Mouse (Mus musculus) spleen, adult 2 months (tissue): Measurements from ENCODE around the gene Gm4881.

ENCODE experiments used
- CTCF ChIP-seq: fragments of 200-500 bp; IDR thresholded peaks from 2 replicates; pipeline ENCODE4 v1.5.1; 2011; ENCODE audit warnings: mild to moderate bottlenecking, inconsistent platforms; ENCODE audit not compliant: insufficient read depth, insufficient read length, insufficient replicate concordance; ENCODE audit errors: extremely low read depth
- POLR2A ChIP-seq: fragments of 200-500 bp; IDR thresholded peaks from 2 replicates; pipeline ENCODE4 v1.6.1; 2011; ENCODE audit warnings: low read depth, low read length, inconsistent platforms

GRCm38 (mm10) chr7:24990478-24990877 is 46.2 kb upstream of the Gm4881 start:
- no peak for TF ChIP-seq CTCF
- TF ChIP-seq POLR2A: no peak
